Mouse (Mus musculus) megakaryocyte-erythroid progenitor cell, adult 5-6 weeks (primary cell): ENCODE data around the gene Srgap1. TPM values are rescaled to one million over a fixed set of nuclear protein-coding genes. Genes with fewer than 3 reads are reported as not detected.

ENCODE experiments used
- ATAC-seq: replicated peaks from 2 replicates; pipeline ENCODE4 v1.8.0; 2016; ENCODE audit warnings: mild to moderate bottlenecking, inconsistent platforms; ENCODE audit not compliant: severe bottlenecking, poor library complexity, low FRiP score, low TSS enrichment
- total RNA-seq, 2 experiments: library from RNA; stranded (forward) in 1 of 2; stranded (reverse) in 1 of 2; fragments of 200-1000, 215-1000 nt in 1 of 2; fragments of >200 nt in 1 of 2; fragmentation: Nextera tagmentation in 1 of 2; gene quantifications; 2 replicates each; pipeline ENCODE4 v1.2.3; 2014 to 2017

The Srgap1 gene
- total RNA-seq, 2 experiments from 2014 or later = 0.07 TPM; not detected in 1

DNA sequence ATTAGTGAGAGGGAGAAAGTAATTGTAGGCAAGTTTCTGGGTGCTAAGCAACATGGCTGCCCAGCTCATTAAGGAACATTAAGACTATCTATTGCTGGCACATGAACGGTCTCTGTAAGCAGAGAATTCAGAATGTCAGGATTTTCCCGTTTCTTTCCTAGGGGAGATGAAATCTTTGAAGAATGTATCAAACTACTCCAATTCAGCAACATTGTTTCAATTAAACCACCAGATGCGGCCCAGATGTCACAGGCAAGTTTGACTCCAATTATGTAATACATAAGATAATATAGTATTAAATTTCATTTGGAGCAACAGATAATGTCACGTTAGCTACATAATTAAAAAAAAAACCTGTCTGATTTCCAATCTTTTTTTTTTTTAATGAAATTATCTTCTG lies 72.5 kb downstream of the Srgap1 start:
- ATAC-seq = no peak

DNA sequence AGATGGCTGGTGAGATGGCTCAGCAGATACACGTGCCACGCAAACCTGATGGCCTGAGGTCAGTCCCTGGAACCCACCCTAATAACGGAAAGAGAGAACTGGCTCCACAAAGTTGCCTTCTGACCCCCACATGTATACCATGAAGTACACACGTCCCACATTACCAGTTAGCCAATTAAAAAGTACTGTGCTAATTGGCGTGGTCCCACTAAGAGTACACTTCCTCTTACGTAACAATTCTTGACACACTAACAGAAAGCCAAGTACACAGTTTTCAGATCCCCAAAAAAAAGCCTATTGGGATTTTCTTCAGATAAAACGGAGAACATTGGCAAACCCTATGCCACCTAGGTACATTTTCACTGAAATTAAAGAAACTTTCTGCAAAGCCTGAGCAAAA lies 73.8 kb downstream of the Srgap1 start:
- no peak for ATAC-seq

DNA sequence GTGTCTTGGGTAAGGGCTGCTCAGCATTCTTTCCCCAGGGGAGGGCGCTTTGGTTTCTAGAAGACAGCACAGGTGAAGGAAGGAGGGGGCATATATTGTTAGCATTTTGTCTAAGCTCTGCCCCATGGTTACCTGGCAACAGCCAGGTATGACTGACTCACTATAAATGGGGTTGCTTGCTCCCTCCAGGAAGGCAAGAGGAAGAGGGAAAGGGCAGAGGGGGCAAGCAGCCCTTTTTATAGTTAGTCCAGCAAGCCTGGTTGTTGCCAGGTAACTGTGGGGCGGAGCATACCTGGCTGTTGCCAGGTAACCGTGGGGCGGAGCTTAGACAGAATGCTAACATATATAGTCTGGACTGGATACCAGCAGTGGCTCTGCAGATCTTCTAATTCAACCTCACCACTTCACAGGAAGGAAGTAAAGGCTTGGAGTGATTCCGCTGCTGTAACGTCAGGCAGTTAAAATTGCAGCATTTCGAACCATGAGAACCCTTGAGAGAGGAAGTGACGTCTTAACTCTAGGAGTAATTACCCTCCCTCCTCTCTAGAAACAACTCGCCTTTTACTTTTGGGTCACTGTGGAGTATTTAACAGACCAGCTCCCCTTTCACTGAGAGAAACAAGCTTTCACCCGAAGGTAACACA lies 74.7 kb downstream of the Srgap1 start:
- ATAC-seq = no peak

DNA sequence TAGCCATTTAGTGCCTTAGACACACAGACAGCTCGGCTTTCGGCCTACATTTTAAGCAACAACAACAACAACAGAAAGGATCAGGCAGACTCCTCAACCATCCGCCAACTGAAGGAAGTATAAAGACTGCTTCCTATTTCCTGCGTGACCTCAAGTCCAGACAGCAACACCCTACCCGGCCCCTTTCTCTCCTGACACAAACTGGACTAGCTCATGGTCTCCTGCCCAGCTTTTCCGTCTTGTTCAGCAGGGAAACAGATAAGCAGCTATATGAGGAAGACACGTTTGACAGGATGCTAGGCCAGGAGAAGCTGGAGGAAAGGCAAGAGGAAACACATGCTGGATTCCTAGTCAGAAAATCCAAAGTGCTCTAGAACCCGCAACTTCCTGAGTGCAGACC lies 75.5 kb downstream of the Srgap1 start:
- ATAC-seq = no peak

DNA sequence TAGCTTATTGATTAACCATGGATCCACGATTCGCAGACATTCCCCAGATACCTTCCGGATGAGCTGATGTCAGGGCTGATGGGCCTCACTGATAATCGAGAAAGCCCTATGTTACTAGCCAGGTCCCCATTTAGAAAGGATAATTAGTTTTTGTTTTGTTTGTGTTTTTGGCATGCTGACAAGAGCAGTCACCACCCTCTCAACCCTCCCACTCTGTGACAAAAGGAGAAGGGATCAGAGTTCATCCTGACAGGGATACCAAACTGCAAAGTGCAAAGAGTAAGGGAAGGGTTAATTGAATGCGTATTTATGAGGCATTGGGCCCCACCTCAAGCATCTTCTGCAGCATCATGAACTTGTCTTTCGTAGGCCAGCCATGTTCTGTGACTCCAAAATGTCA lies 76.2 kb downstream of the Srgap1 start:
- no peak for ATAC-seq

DNA sequence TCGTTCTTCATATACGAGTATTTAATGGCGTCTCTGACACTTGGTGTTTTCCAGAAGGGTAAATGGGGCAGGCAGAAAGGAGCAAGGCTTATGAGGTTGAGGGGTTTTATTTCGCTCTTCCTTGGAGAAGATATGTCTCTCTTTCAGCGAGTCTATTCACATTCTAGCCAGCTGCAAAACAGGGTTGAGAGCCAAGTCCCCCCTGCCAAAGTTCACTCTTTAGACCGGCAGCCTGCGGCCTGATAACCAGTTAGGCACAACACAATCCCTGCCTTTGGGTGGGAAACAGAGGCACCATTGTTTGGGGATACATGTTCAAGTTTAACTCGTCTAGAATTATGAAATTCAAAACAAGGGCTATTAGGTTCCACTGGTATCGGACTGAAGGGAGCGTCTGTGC lies 83.0 kb downstream of the Srgap1 start:
- no peak for ATAC-seq

DNA sequence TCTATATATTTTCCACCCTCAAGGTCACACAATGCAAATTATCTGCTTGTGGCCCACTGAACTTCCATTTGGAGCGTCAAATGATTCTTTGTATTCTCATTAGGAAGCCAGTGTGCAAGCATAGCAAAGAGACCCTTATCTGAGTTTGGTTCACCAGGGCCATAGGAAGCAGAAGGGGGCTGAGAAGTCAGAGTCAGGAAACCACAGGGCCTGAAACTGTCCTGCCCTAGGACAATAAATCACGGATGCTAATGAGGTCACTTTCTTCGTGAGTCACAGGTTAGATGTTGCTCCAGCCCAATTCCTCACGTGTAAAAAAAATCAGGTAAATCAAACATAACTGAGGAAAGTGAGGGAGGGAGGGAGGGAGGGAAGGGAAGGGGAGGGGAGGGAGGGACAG lies 85.1 kb downstream of the Srgap1 start:
- no peak for ATAC-seq

DNA sequence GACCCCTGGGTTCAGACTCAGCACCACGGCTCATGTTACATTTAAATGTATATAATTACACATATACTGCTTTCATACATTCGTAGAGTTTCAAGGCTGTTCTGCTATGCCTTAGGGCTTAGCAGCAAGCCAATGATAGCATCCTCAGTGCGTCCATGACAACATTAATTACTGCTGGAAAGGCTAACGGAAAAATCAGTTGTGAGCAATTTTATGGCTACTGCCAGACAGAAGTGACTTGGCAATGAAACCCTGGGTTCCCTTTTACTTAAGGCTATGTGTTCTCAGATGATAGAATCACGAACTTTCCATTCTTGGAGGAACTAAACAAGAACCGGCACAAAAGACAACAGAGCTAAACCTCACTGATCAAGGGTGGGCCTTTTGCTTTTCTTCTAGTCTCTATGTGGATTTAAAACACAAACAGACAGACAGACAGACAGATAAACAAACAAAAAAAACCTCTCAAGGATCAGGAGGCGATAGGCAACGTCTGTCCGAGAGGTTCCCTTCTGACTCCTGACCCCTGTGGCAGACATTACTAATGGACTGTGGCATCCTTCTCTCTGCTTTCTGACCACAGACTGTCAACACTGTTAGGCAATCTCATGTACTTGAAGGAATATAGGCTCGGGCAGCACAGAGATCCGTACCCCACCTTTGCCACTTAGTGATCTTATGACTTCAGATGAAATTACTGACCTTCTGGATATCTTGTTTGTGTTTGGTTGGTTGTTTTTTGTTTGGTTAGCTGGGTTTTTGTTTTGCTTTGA lies 85.8 kb downstream of the Srgap1 start:
- ATAC-seq = no peak

DNA sequence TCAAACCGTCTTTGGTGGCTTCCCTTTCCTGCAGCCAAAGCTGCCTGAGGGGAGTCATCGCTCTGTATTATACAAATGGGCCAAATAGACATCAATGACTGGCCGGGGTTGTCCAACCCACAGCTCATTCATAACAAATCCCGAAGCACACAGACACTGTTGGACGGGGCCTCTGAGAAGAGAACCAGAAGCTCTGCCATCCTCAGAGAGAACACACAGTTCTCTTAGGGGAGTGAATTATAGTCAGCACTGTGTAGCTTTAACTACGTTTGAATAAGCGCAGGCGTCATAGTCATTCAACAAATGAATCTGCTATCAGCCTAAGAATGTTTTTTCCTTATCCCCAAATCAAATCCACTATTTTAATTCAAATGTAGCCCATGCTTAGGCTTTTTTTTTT lies 88.4 kb downstream of the Srgap1 start:
- ATAC-seq = no peak

DNA sequence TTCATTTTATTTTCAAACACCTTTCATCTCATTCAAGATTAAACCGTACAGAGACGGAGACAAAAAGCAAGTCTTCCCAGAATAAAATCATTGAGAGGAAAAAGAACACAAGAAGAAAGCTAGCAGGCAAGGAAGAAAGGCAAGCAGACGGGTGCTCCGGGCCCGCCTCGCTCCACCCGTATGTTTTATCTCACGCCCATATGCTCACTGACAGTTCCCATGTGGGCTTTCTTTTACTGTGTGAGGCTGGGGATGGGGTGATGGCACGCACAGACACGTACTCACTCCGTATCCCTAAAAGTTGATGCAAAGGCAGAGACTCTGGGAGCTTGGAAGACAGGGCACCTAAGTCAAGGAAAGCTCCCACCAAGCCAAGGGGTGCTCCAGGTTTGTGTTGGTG lies 90.6 kb downstream of the Srgap1 start:
- ATAC-seq = no peak

DNA sequence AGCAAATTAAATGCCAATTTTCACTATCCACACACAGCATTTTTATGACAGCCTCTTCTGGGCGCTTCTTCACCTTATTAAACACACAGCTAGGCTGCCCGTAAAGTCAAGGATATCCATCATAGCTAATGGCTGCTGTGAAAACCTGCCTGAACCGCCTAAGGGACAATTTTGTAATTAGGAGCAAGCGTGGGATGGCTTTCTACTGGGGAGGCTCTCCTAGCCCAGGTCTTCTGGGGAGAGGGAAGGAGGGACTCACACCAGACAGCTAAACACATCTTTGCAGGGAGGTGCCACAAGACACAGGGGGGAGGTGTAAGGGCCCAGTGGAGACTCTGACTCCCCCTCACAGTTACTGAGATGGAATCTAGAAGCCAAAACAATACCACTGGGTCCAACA lies 91.4 kb downstream of the Srgap1 start:
- no peak for ATAC-seq

DNA sequence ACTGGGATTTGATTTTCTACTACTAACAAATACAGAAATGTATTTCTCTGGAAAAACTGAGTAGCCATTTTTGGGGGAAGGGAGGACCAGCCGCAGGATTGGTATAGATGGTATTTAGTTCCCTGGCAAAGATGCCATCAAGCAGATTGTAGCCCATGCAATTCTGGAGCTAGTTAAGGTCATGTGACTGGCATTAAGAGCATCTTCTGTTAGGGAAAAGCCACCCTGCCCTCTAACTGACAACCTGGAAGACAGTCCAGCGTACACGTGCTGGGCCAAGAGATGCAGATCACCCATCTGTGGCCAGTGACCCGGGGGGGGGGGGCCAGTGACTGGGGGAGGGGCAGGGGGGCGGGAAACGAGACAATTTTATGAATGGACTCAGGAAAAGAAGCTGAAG lies 92.2 kb downstream of the Srgap1 start:
- no peak for ATAC-seq

DNA sequence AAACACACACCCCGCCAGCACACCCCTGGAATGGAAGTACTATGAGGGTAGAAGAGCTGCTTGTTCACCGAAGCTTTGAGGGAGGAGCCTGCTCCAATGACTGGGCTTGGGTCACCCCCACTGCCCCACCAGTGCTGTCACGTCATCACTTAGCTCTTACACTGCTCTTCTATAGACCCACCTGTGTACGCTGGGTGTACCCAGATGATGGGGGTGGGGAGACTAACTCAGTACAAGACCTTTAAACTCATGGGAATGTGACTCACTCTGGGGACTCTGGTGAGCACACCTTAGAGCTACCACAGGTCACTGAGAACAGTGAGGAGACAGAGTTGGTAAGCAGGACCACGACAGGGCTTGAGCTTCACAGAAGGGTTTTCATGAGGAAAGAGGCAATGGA lies 94.1 kb downstream of the Srgap1 start:
- no peak for ATAC-seq

DNA sequence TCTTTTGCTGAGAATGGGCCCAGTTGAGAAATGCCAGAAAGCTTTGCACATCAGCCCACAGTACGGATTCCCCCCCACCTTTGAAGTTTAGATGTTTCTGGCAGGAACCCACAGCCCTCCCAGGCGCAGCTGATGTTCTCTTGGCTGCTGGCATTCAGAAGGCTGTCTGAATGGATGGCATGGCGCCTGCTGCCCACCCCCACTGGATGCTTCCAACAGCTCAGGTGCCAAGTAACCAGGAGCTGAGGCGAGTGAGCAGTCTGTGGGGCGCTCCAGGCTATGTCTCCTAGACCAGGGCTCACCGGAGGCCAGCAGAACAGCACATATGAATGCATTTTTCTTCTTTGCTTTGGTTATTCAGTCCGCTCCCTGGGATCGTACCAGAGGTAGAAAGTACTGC lies 100.9 kb downstream of the Srgap1 start:
- ATAC-seq = no peak

DNA sequence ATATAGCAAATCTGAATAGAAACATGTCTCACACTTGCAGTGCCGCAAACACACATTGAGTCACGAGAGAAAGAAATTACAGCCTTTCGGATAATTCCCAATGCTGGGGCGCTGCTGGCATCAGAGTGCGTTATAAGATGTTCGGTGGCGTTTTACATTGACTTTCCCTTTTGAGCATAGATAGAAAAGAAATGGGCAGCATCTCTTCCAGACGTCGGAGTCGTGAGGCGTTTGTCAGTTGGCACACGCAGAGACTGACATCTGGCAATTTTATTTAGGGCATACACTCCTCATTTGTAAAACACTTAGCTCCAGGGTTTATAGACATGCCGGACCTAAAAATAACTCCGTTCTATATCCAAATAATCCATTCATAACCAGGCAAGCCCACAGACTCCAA lies 115.2 kb downstream of the Srgap1 start:
- no peak for ATAC-seq

DNA sequence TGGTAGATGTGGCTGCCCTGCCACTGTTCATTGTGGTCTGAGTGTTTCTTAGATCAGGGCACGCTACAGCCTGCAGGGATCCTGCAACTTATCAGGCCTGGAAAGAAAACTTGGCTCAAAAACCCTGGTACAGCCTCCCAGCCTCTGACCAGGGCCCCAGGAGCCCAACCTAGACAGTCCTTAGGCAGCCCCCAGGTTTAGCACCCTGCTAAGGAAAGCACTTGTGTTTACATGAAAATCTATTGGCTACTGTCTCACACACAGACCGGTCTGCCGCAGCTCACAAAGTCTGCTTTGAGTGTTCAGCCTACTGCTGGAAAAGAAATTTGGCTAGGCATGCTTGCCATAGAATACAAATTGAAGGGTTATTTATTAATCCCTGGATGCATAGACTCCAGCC lies 121.0 kb downstream of the Srgap1 start:
- ATAC-seq = no peak

DNA sequence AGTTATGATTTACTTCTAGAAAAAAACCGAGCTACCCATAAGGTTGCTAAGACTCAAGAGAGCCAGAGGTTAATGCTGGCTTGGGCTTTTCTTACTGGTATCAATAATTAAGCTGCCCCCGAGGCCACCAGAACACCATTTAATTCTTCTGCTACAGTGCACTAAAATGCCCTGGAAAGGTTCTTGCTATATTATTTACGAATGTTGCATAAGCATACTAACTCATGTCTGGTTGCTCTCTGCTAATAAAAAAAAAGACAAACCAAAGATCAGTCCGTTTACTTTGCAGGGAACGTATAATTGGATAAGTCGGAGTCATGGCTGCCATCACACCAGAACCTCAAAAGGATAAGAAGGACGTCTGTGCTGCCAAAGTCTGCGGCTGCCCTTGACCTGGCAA lies 128.1 kb downstream of the Srgap1 start:
- ATAC-seq = no peak

DNA sequence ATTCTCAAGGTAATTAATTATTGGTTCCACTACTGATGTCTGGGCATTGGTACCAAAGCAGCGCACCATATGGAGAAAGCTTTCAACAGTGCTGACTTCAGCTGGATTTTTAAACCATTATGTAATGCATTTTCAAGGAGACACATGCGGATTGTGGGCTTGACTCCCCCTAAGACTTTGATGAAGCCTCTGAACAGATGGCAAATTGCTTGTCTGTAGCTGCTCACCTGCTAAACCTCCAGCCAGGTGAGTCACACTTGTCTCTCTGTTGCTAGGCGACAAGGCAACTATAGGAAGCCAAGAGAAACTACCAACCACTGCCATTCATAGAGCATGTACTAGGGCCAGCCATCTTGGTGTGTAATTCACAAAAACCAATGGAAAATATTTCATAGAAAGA lies 128.5 kb downstream of the Srgap1 start:
- ATAC-seq = no peak

DNA sequence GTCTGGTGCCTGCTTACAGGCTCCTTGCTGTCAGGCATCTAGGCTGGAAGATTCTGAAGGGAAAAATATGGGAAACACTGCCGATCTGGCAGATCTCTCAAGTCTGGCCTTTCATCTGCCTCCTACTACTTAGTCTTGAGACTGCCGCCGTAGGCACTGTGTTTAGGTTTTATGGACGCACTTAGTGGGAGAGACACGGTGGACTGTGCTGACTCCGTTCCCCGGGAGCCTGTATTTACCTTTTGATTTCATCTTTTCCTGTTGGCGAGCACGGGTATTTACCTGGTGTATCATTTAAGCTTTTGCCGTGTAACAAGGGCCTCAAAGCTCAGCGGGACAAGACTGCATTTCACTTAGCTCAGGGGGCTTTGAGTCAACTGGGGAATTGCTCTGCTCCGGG lies 131.6 kb downstream of the Srgap1 start:
- ATAC-seq = no peak

DNA sequence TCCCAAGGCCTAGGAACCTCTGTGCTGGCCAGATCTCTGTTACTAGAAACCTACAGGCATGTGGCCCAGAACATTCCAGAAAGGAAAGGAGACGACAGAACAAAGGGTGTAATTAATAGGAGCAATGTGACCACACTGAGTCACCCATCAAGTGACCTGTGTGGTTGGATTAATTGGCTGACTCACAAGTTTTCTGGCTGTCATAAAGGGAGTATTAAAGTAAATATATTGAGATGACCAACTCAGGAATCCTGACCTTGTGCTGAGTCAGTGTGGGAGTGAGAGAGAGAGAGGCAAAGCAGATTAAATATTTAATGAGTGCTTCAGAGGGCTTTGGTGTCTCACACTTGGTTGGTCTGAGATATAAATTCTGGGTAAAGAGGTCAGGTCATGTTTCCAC lies 143.0 kb downstream of the Srgap1 start:
- no peak for ATAC-seq

DNA sequence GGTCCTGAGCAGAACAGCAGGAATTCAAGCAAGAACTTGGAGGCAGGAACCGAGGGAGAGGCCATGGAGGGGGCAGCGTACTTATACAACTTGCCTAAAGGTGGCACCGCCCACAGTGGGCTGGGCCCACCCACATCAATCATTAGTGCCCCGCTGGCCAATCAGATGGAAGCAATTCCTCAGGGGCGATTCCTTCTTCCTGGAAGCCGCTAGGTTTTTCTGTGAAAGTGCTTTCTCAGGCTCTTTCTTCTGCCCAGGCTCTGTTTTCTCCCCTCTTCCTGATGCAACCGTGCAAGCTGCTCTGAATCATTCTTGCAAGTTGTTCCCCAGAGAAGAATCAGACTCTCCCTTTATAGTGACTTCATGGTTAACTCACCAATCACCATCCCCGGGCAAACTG lies 144.5 kb downstream of the Srgap1 start:
- ATAC-seq = no peak
